Mouse (Mus musculus) retina, adult 2 months (tissue): ENCODE measurements at regions not wholly inside any gene's neighbourhood (a gene's known extent, or its start where the extent isn't known, plus 50 kb on each side); places are given as distances from the start of the nearest gene placed in this dataset.

ENCODE experiments used
- DNase-seq: peaks from one replicate; pipeline ENCODE4 v3.0.0-alpha.2; 2012; ENCODE audit warnings: low read depth, low spot score

GRCm38 (mm10) chr4:105560055-105560454 lies 229.6 kb upstream of the Gm12728 start:
- no peak for DNase-seq

GRCm38 (mm10) chr4:105560781-105561180 lies 228.9 kb upstream of the Gm12728 start:
- no peak for DNase-seq

GRCm38 (mm10) chr4:105561611-105562010 lies 228.1 kb upstream of the Gm12728 start:
- DNase-seq, result no peak

GRCm38 (mm10) chr4:105565796-105566195 lies 223.9 kb upstream of the Gm12728 start:
- DNase-seq, result no peak

GRCm38 (mm10) chr4:105566513-105567457 lies 222.9 kb upstream of the Gm12728 start:
- DNase-seq, result no peak

- no peak for DNase-seq
These were observed 220.0 kb upstream of the Gm12728 start for GRCm38 (mm10) chr4:105569671-105570070.

GRCm38 (mm10) chr4:105575550-105575949 lies 214.1 kb upstream of the Gm12728 start:
- no peak for DNase-seq

- DNase-seq, result no peak
These were observed 208.7 kb upstream of the Gm12728 start for GRCm38 (mm10) chr4:105580987-105581386.

- no peak for DNase-seq
These were observed 205.2 kb upstream of the Gm12728 start for GRCm38 (mm10) chr4:105584329-105584925.

GRCm38 (mm10) chr4:105603661-105604060 lies 186.0 kb upstream of the Gm12728 start:
- no peak for DNase-seq

GRCm38 (mm10) chr4:105604607-105605006 lies 185.1 kb upstream of the Gm12728 start:
- DNase-seq, result no peak

GRCm38 (mm10) chr4:105606731-105607130 lies 182.9 kb upstream of the Gm12728 start:
- no peak for DNase-seq

GRCm38 (mm10) chr4:105610917-105611316 lies 178.8 kb upstream of the Gm12728 start:
- DNase-seq, result no peak

- no peak for DNase-seq
These were observed 175.3 kb upstream of the Gm12728 start for GRCm38 (mm10) chr4:105614390-105614789.

GRCm38 (mm10) chr4:105626371-105627320 lies 163.0 kb upstream of the Gm12728 start:
- no peak for DNase-seq

GRCm38 (mm10) chr4:105629581-105629980 lies 160.1 kb upstream of the Gm12728 start:
- no peak for DNase-seq

- no peak for DNase-seq
These were observed 158.9 kb upstream of the Gm12728 start for GRCm38 (mm10) chr4:105630595-105631369.

GRCm38 (mm10) chr4:105632581-105633358 lies 156.9 kb upstream of the Gm12728 start:
- no peak for DNase-seq

GRCm38 (mm10) chr4:105633789-105634188 lies 155.9 kb upstream of the Gm12728 start:
- DNase-seq, result no peak

GRCm38 (mm10) chr4:105640793-105641192 lies 148.9 kb upstream of the Gm12728 start:
- no peak for DNase-seq
